Mouse (Mus musculus) gastrocnemius, postnatal 14 days (tissue): ENCODE results near the gene Nup85. TPM values are rescaled to one million over a fixed set of nuclear protein-coding genes. Genes with fewer than 3 reads are reported as not detected.
A peak's percentile ranks its signal among the peaks of the same experiment; 100 is the strongest.

Experiments used
- DNase-seq: peaks from one replicate; pipeline ENCODE4 v3.0.0; 2021; ENCODE audit warnings: mixed read lengths
- intact Hi-C: fragments of 180-260 bp; cut with DNase I; formaldehyde crosslinking; loops from one replicate; pipeline ENCODE4 v1.15.1; 2025; ENCODE audit warnings: low total_unique reads
- total RNA-seq, 2 experiments: library from RNA; stranded (reverse); gene quantifications; 2 replicates each; pipeline ENCODE4 v1.2.3; 2021

Gene Nup85
- total RNA-seq, 2 experiments from 2014 or later = 14.7 to 18.9 TPM

- intact Hi-C loops = no loop called here
- DNase-seq = no peak
Observed at GRCm38 (mm10) chr11:115564961-115565360, 727 bp downstream of the Nup85 start.

- no peak for DNase-seq
- intact Hi-C loops = no loop called here
Observed at GRCm38 (mm10) chr11:115579080-115579479, 14.8 kb downstream of the Nup85 start.

- no peak for DNase-seq
- intact Hi-C loops = no loop called here
Observed at GRCm38 (mm10) chr11:115582913-115583606, 18.8 kb downstream of the Nup85 start.

GRCm38 (mm10) chr11:115584376-115585073 is 20.3 kb downstream of the Nup85 start:
- no peak for DNase-seq
- intact Hi-C loops = no loop called here

- intact Hi-C loops = no loop called here
- DNase-seq = no peak
Observed at GRCm38 (mm10) chr11:115585573-115586100, 21.4 kb downstream of the Nup85 start.

GRCm38 (mm10) chr11:115586403-115586802 is 22.2 kb downstream of the Nup85 start:
- DNase-seq = no peak
- intact Hi-C loops = no loop called here

- intact Hi-C loops = no loop called here
- DNase-seq = no peak
Observed at GRCm38 (mm10) chr11:115587984-115588383, 23.8 kb downstream of the Nup85 start.

- DNase-seq = no peak
- intact Hi-C loops = no loop called here
Observed at GRCm38 (mm10) chr11:115590526-115591075, 26.4 kb downstream of the Nup85 start.

GRCm38 (mm10) chr11:115595209-115595608 is 31.0 kb downstream of the Nup85 start:
- intact Hi-C loops = no loop called here
- DNase-seq = no peak

- no peak for DNase-seq
- intact Hi-C loops = no loop called here
Observed at GRCm38 (mm10) chr11:115598309-115598708, 34.1 kb downstream of the Nup85 start.

- intact Hi-C loops = loop anchor here (10.0 kb wide), 1 partner anchor 105 kb away; the partner anchor contains the start of gene Nt5c
- no peak for DNase-seq
Observed at GRCm38 (mm10) chr11:115599722-115600121, 35.5 kb downstream of the Nup85 start.

- intact Hi-C loops = loop anchor here (10.0 kb wide), 1 partner anchor 106 kb away; the partner anchor contains the start of gene Nt5c
- DNase-seq = no peak
Observed at GRCm38 (mm10) chr11:115600743-115601142, 36.5 kb downstream of the Nup85 start.

- DNase-seq = no peak
- intact Hi-C loops = loop anchor here (10.0 kb wide), 1 partner anchor 106 kb away; the partner anchor contains the start of gene Nt5c
Observed at GRCm38 (mm10) chr11:115601174-115601573, 36.9 kb downstream of the Nup85 start.

GRCm38 (mm10) chr11:115603128-115603475 is 38.9 kb downstream of the Nup85 start:
- intact Hi-C loops = loop anchor here (10.0 kb wide), 1 partner anchor 108 kb away; the partner anchor contains the start of gene Nt5c
- DNase-seq = no peak

GRCm38 (mm10) chr11:115603476-115604303 is 39.5 kb downstream of the Nup85 start, which contains the start of the genes Mrps7 and Gga3:
Gene Mrps7 (plus strand): TSS chr11:115603925.
Gene Gga3 (minus strand): TSS chr11:115604051.
- peak; percentile 94 for DNase-seq

GRCm38 (mm10) chr11:115604304-115604696 is 40.1 kb downstream of the Nup85 start:
- intact Hi-C loops = loop anchor here (10.0 kb wide), 1 partner anchor 109 kb away; the partner anchor contains the start of gene Nt5c

More at GRCm38 (mm10) chr11:115603476-115604303, 39.5 kb downstream of the Nup85 start, which contains the start of the genes Mrps7 and Gga3:
- intact Hi-C loops = loop anchor here (10.0 kb wide), 1 partner anchor 109 kb away; the partner anchor contains the start of gene Nt5c

GRCm38 (mm10) chr11:115606733-115607132 is 42.5 kb downstream of the Nup85 start:
- intact Hi-C loops = loop anchor here (10.0 kb wide), 1 partner anchor 112 kb away; the partner anchor contains the start of gene Nt5c
- no peak for DNase-seq

More at GRCm38 (mm10) chr11:115604304-115604696, 40.1 kb downstream of the Nup85 start:
- DNase-seq = peak; percentile 30

- intact Hi-C loops = loop anchor here (10.0 kb wide), 1 partner anchor 114 kb away; the partner anchor contains the start of gene Nt5c
- no peak for DNase-seq
Observed at GRCm38 (mm10) chr11:115608421-115609399, 44.5 kb downstream of the Nup85 start.
